Mouse (Mus musculus): ENCODE measurements around the gene Klhdc1.
A peak's percentile ranks its signal among the peaks of the same experiment; 100 is the strongest.

The Klhdc1 gene

DNA sequence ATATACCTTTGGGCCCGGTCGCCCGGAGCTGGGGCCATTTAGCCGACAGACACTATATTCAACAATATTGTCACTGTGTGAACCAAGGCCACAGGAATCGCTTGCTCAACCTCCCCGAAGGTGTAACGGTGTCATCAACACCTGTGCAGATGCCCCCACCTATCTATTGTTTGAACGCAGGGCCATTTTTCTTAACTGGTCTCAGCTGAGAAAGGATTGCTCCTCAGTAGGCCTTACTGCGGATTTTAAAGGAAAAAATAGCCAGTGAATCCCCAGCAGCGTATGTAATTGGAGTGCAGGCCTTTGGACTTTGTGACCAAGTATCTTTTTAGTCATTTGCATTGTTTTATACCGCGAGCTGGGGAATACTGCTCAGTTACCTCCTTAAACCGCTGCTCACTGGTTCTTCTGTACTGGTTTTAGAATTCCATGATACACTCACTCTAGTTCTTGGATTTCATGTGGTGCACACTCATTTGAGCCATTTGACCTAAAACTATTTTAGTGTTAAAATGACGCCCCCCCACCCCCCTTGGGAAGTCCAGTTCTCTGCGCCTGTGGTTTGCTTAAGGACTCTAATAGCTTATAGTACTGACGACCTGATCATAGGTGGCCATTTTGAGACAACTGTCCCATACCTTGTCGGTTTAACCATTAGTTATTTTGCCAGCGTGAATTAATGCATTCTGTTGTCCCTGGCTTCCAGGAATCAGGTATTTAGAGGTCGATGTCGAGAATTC lies 56.6 kb downstream of the Klhdc1 start:
- peak; percentile 25 for DNase-seq (ENCODE audit: low read depth)

DNA sequence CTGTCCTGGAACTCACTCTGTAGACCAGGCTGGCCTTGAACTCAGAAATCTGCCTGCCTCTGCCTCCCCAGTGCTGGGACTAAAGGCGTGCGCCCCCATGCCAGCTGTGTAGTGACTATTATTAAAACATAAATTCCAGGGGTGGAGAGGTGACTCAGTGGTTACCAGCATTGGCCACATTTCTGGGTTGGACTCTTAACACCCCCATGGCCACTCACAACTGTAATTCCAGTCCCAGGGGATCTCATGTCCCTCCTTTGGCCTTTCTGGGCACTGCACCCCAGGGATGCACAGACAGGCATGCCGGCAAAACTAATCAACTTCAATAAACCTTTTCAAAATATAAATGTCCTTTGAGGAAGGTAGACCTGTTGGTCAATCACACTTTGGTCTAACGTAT lies 57.3 kb downstream of the Klhdc1 start:
- DNase-seq (ENCODE audit: low read depth), result no peak

GRCm38 (mm10) chr12:69299231-69299630 lies 58.3 kb downstream of the Klhdc1 start:
- DNase-seq (ENCODE audit: low read depth), result no peak

DNA sequence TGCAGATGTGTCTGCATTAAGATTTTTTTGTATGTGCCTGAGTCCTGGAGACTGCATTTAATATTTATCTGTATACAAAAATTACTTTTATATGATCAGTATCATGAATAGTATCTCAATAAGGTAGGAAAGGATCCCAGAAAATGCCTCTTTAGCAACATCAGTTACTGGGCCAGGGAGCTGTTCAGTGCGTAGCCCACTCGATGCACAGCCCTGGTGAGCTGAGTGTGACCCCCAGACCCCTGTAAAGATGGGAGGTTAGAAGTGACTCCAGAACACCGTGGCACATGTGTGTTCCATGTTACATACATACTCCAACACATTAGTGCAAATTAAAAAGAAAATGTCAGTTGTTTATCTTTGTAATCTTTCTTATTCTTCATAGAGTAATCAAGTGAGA lies 58.9 kb downstream of the Klhdc1 start:
- no peak for DNase-seq (ENCODE audit: low read depth)

GRCm38 (mm10) chr12:69300391-69300790 lies 59.4 kb downstream of the Klhdc1 start:
- DNase-seq (ENCODE audit: low read depth), result no peak

- no peak for DNase-seq (ENCODE audit: low read depth)
These were observed 61.2 kb downstream of the Klhdc1 start for GRCm38 (mm10) chr12:69302171-69302570.

- peak; percentile 34 for DNase-seq (ENCODE audit: low read depth)
These were observed 63.1 kb downstream of the Klhdc1 start for GRCm38 (mm10) chr12:69304051-69304450.

DNA sequence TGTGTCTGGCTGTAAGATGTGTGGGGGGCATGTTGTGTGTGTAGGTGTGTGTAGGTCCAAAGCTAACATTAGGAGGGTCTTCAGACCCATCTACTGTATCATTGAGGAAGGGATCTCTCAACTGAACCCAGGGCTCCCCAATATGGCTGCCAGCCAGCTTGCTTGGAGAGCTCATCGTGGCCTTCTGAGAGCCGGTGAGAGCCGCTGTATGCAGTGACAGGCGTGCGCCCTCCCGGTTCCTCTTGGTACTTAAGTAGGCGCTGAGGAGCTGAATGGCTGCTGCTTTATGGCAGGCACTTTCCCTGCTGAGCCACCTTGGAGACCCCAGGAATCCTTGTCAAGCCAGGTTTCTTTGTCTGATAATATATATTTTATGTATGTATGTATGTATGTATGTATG lies 65.4 kb downstream of the Klhdc1 start:
- no peak for DNase-seq (ENCODE audit: low read depth)

DNA sequence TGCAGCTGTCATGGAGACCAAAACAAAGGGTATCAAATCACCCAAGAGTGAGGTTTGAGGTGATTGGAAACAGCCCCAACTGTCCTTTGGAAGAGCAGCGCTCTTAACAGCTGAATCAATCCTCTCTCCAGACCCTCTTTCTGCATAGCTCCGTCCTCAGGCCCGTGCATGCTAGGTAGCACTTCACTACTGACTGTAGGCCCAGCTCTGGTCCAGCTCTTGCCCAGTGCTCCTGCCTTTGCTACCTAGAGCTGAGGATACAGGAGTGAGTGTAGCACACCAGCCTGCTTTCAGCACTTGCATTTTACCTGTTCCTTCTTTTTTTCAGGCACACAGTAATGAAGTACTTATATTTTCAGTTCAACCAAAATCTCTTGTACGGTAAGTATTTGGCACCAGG lies 68.7 kb downstream of the Klhdc1 start:
- DNase-seq (ENCODE audit: low read depth), result no peak

GRCm38 (mm10) chr12:69318431-69318830 lies 77.5 kb downstream of the Klhdc1 start:
- DNase-seq (ENCODE audit: low read depth), result no peak

DNA sequence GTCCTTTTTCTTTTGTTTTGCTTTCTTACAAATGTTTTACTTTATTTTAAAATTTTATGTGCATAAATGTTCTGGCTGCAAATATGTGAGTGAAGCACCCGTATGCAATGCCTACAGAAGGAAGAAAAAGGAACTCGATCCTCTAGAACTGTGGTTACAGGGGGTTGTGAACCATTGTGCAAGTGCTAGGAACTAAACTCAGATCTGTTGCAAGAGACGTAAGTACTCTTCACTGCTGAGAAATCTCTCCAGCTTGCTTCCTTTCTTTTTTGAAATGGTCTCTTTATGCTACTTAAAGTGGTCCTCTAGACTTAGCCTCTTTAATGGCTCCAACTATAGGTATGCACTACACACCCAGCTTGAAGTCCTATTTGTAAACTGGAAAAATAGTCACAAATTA lies 90.2 kb downstream of the Klhdc1 start:
- peak; percentile 20 for DNase-seq (ENCODE audit: low read depth)

DNA sequence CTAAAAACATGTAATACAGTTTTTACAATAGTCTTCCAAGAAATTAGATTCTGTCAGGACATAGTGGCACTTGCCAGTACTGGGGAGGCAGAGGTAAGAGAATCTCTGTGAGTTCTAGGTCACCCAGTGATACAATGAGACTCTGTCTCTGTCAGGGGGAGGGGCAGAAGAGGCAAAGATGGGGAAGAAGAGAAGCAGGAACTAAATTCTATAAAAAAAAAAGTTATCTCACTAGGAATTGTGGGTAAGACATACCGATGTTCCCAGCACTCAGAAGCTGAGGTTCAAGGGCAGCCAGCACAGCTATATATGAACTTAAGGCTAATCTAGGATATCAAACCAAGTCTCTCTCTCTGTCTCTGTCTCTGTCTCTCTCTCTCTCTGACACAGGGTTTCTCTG lies 91.2 kb downstream of the Klhdc1 start:
- no peak for DNase-seq (ENCODE audit: low read depth)

DNA sequence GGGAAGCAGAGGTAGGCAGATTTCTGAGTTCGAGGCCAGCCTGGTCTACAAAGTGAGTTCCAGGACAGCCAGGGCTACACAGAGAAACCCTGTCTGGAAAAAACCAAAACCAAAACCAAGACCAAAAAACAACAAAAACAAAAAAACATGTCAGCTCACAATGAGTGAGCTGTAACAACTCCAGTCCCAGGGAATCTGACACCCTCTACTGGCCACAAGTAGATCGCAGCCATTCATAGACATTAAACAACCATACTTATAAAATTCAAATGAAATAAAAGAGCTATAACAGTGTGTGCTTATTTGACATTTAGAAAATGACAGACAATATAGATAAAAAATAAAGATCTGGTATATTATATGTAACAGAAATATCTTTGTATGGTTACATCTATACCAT lies 92.6 kb downstream of the Klhdc1 start:
- peak; percentile 71 for DNase-seq (ENCODE audit: low read depth)
